Mouse (Mus musculus): ENCODE measurements around the gene Mn1. TPM values are rescaled to one million over a fixed set of nuclear protein-coding genes. Genes with fewer than 3 reads are reported as not detected.

Gene Mn1
- polyA plus RNA-seq, 1 experiment from 2014 or later: 36.3 TPM

DNA sequence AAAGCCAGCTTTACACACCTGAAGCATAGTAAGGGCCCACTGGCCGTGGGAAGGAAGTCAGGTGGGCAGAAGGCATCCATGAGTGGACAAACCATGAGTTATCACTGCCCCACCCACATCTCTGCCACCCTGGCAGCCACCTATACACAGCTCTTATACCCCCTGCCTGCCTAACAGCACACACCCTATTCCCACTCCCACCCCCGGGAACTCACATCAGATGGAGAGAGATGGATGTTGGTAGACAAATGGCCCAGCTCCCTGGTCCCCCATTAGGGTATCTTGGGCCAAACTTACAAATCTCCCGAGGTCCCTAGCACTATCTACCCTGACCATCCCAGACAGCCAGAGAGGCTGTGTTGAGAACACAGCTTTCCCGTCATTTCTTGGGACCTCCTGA, 17.9 kb upstream of the Mn1 start:
- Histone ChIP-seq H3K27me3 (ENCODE audit: control insufficient read depth, insufficient read depth, low read length) (no peaks in the 10 kb centered on the region), H3K36me3 (replicated peaks; ENCODE audit: control insufficient read depth, insufficient read depth, low read depth, low read length) (no peaks in the 10 kb centered on the region), H3K4me3 (ENCODE audit: low read depth, low read length) (no peak overlapping the region), H3K9me3 (replicated peaks; ENCODE audit: control insufficient read depth, low read length) (no peaks in the 10 kb centered on the region), H3K9ac (replicated peaks; ENCODE audit: low read length) (no peak overlapping the region), H3K4me1 (ENCODE audit: control insufficient read depth, insufficient read depth, low read length) (peaks cover 21% of the 10 kb centered on the region), H3K4me2 (ENCODE audit: low read depth, low read length) (no peak overlapping the region), H3K27ac (replicated peaks; ENCODE audit: low read depth, low read length) (no peak overlapping the region)
- 74% methylated on average over 4 of the region's 4 CpGs for WGBS
- DNase-seq (ENCODE audit: low spot score) (no peak), ATAC-seq (replicated peaks; ENCODE audit: insufficient number of reproducible peaks, low FRiP score, low TSS enrichment, low read depth) (no peak)

DNA sequence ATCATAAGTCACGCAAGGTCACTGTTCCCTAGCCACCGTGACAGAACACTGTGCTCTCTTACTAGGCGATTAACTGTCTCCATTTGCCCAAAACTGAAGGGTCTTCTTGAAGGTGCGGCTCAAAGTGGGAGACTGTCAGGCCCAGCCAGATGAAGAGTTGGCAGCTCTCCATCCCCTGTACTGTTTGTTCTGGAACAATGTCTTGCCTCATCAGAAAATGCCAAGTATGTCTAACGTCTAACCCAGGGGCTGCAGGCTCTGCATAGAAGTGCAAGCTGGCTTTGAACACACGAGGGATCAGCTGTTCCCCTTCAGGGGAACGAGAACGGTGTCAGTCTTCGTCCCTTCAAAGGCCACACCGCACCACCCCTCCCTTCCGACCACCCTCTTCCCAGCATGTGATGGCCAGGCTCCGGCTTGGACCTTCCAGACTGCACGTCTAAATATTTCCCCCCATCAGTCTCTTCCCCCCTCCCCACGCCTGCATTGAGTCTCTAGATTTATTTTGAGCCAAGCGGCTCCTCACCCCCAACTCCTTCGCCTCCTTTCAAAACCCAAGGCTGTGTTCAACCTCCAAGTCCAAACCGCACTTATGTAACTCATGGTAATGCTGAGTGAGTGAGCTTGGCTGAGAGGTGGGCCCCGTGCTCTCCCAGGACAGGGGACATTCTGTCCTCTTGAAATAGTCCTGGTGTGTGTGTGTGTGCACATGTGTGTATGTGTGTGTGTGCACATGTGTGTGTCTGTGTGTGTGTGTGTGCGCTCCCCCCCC, 15.1 kb upstream of the Mn1 start:
- Histone ChIP-seq H3K4me1 (ENCODE audit: control insufficient read depth, insufficient read depth, low read length) (peaks cover 3% of the 10 kb centered on the region; the same call in 1 of the 2 replicates), H3K36me3 (replicated peaks; ENCODE audit: control insufficient read depth, insufficient read depth, low read depth, low read length) (no peaks in the 10 kb centered on the region), H3K27me3 (ENCODE audit: control insufficient read depth, insufficient read depth, low read length) (no peaks in the 10 kb centered on the region), H3K27ac (replicated peaks; ENCODE audit: low read depth, low read length) (no peak overlapping the region), H3K9me3 (replicated peaks; ENCODE audit: control insufficient read depth, low read length) (no peaks in the 10 kb centered on the region), H3K4me3 (ENCODE audit: low read depth, low read length) (no peak overlapping the region), H3K4me2 (ENCODE audit: low read depth, low read length) (no peak overlapping the region), H3K9ac (replicated peaks; ENCODE audit: low read length) (no peak overlapping the region)
- ATAC-seq (replicated peaks; ENCODE audit: insufficient number of reproducible peaks, low FRiP score, low TSS enrichment, low read depth): no peak
- no peak for DNase-seq (ENCODE audit: low spot score)
- WGBS: 78% methylated on average over 19 of the region's 19 CpGs

DNA sequence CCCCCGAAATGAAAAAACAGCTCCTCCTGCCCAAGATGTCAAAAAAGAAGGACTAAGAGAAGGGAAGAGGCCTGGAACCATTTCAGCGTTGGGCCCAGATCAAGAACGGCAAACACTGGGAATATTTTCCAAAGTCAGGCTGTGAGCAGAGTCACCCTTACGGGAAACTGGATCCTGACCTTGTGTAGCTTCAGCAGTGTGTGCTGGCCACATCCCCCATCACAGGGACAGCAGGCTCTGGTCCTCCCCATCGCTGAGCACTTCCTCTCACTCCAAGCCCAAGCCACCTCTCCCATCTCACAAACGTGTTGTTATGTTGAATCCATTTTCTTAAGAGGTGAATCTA, 14.5 kb upstream of the Mn1 start:
- no peak for DNase-seq (ENCODE audit: low spot score)
- peaks cover 3% of the 10 kb centered on the region; the same call in 1 of the 2 replicates for H3K4me1 ChIP-seq (ENCODE audit: control insufficient read depth, insufficient read depth, low read length)
- H3K9me3 ChIP-seq (replicated peaks; ENCODE audit: control insufficient read depth, low read length): no peaks in the 10 kb centered on the region
- 89% methylated on average over 6 of the region's 6 CpGs for WGBS
- H3K36me3 ChIP-seq (replicated peaks; ENCODE audit: control insufficient read depth, insufficient read depth, low read depth, low read length): no peaks in the 10 kb centered on the region
- H3K27me3 ChIP-seq (ENCODE audit: control insufficient read depth, insufficient read depth, low read length): no peaks in the 10 kb centered on the region
- no peak overlapping the region for H3K27ac ChIP-seq (replicated peaks; ENCODE audit: low read depth, low read length)
- no peak overlapping the region for H3K4me3 ChIP-seq (ENCODE audit: low read depth, low read length)
- H3K4me2 ChIP-seq (ENCODE audit: low read depth, low read length): no peak overlapping the region
- ATAC-seq (replicated peaks; ENCODE audit: insufficient number of reproducible peaks, low FRiP score, low TSS enrichment, low read depth): no peak
- H3K9ac ChIP-seq (replicated peaks; ENCODE audit: low read length): no peak overlapping the region

DNA sequence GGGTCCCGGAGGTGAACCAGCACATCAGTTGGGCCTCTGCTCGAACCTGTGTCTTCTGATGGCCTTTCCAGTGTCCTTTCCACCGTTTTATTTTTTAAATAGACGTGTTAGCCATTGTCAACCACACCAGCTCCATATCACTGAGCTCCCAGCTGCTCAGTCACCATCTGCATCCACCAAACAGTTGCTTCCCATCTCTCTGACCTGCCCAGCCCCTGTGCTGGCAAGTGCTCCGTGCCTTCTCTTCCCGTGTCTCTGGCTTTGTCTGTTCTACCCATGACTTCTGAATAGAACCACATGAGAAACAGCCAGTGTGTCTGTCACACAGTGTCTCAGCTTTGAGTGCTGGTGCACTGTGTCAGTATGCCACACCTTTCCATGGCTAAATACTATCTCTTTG, 12.4 kb upstream of the Mn1 start:
- ATAC-seq (replicated peaks; ENCODE audit: insufficient number of reproducible peaks, low FRiP score, low TSS enrichment, low read depth) (no peak), DNase-seq (ENCODE audit: low spot score) (no peak)
- H3K4me3 ChIP-seq (ENCODE audit: low read depth, low read length): no peak overlapping the region
- H3K36me3 ChIP-seq (replicated peaks; ENCODE audit: control insufficient read depth, insufficient read depth, low read depth, low read length): no peaks in the 10 kb centered on the region
- no peaks in the 10 kb centered on the region for H3K9me3 ChIP-seq (replicated peaks; ENCODE audit: control insufficient read depth, low read length)
- no peak overlapping the region for H3K9ac ChIP-seq (replicated peaks; ENCODE audit: low read length)
- no peak overlapping the region for H3K4me2 ChIP-seq (ENCODE audit: low read depth, low read length)
- H3K27me3 ChIP-seq (ENCODE audit: control insufficient read depth, insufficient read depth, low read length): no peaks in the 10 kb centered on the region
- WGBS: 85% methylated on average over 6 of the region's 6 CpGs
- peaks cover 13% of the 10 kb centered on the region for H3K4me1 ChIP-seq (ENCODE audit: control insufficient read depth, insufficient read depth, low read length)
- H3K27ac ChIP-seq (replicated peaks; ENCODE audit: low read depth, low read length): no peak overlapping the region

DNA sequence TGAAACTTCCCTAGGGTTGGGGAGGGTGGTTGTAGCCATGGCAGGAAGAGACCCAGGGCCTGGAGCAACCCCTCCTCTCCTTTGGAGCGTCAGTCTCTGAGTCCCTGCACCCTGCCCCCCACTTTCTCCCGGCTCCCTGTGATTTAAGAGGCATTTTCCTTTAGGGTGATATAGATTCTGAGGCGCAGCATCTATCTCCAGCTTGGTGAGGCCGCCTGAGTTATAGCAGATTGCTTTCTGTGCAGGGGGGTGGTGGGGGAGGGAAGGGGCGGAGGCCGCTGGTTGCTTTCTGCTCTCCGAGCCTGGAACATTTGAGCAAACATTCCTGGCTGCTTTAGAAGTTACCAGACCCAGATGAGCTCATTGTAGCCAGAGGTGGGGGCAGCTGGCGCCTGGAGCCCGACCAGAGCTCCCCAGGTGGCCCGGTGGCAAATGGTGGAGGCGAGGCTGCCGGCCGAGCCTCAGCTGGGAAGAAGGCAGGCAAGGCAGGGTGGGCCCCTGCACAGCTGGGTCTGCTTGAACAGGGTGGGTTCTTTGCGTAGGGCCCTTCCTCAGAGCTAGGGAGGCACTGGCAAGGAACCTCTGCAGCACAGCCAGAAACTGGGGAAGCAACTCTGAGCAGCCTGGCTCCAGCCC, 8.6 kb upstream of the Mn1 start:
- H3K4me2 ChIP-seq (ENCODE audit: low read depth, low read length): peak overlapping the region; percentile 13; the same call in 1 of the 2 replicates
- H3K9ac ChIP-seq (replicated peaks; ENCODE audit: low read length): peak overlapping the region; percentile 25
- peak; percentile 69 for DNase-seq (ENCODE audit: low spot score)
- no peaks in the 10 kb centered on the region for H3K36me3 ChIP-seq (replicated peaks; ENCODE audit: control insufficient read depth, insufficient read depth, low read depth, low read length)
- H3K27ac ChIP-seq (replicated peaks; ENCODE audit: low read depth, low read length): peak overlapping the region; percentile 67
- WGBS: 7% methylated on average over 14 of the region's 14 CpGs
- no peaks in the 10 kb centered on the region for H3K27me3 ChIP-seq (ENCODE audit: control insufficient read depth, insufficient read depth, low read length)
- no peaks in the 10 kb centered on the region for H3K9me3 ChIP-seq (replicated peaks; ENCODE audit: control insufficient read depth, low read length)
- ATAC-seq (replicated peaks; ENCODE audit: insufficient number of reproducible peaks, low FRiP score, low TSS enrichment, low read depth): peak; percentile 64
- H3K4me3 ChIP-seq (ENCODE audit: low read depth, low read length): no peak overlapping the region
- peaks cover 13% of the 10 kb centered on the region for H3K4me1 ChIP-seq (ENCODE audit: control insufficient read depth, insufficient read depth, low read length)

DNA sequence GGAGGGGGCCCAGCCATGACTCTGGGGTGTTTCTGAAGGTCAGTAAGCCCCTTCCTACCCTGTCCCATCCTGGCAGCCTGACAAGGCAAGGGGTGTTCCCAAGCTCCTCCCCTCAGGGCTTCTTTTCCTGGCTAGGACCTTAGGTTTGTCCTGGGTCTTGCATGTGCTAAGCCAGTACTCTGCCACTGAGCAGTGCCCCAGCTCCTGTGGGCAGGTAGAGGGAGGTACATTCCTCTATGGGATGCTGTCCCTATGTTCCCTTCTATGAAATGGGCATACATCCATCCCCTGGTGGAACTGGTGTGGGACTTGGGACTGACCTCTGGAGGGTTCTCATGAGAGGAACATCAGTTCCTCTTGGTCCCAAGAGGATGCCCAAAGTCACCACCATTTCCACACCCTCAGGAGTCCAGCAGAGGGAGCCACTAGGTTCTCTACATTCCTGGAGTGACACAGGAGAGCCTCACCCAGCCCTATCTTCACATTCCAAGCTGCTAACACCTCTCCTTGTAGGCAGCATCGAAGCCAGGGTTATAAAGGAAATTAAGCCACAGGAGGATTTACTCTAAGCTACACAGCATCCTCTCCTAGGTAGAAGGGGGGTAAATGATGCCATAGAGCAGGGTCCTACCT, 7.6 kb upstream of the Mn1 start:
- peak; percentile 62 for DNase-seq (ENCODE audit: low spot score)
- no peak overlapping the region for H3K4me3 ChIP-seq (ENCODE audit: low read depth, low read length)
- no peak; the same call in 1 of the 2 replicates for ATAC-seq (replicated peaks; ENCODE audit: insufficient number of reproducible peaks, low FRiP score, low TSS enrichment, low read depth)
- no peak overlapping the region; the same call in 1 of the 2 replicates for H3K27ac ChIP-seq (replicated peaks; ENCODE audit: low read depth, low read length)
- H3K4me1 ChIP-seq (ENCODE audit: control insufficient read depth, insufficient read depth, low read length): peaks cover 13% of the 10 kb centered on the region
- no peak overlapping the region for H3K4me2 ChIP-seq (ENCODE audit: low read depth, low read length)
- no peak overlapping the region for H3K9ac ChIP-seq (replicated peaks; ENCODE audit: low read length)
- no peaks in the 10 kb centered on the region for H3K9me3 ChIP-seq (replicated peaks; ENCODE audit: control insufficient read depth, low read length)
- no peaks in the 10 kb centered on the region for H3K27me3 ChIP-seq (ENCODE audit: control insufficient read depth, insufficient read depth, low read length)
- WGBS: 38% methylated on average over 1 of the region's 1 CpGs
- H3K36me3 ChIP-seq (replicated peaks; ENCODE audit: control insufficient read depth, insufficient read depth, low read depth, low read length): no peaks in the 10 kb centered on the region

DNA sequence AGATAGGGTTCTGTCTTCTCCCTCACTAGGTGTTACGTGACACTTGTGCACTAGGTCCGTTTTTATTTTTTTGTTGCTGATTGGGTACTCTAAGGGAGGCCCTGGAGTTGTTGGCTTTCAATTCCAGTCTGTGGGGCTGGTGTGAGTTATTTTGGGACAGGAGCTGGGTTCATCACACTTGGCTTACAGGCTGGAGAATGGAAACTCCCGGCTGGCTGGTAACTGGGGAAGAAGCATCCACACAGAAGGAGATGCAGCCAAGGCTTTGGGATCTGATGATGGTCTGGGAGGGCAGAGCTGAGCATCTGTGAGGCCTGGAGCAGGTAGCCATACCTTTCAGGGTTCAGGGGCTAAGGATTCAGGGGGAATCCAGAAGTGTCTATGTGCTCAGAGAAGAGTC, 6.5 kb upstream of the Mn1 start:
- H3K4me1 ChIP-seq (ENCODE audit: control insufficient read depth, insufficient read depth, low read length): peaks cover 13% of the 10 kb centered on the region
- no peak overlapping the region for H3K27ac ChIP-seq (replicated peaks; ENCODE audit: low read depth, low read length)
- no peak overlapping the region for H3K4me2 ChIP-seq (ENCODE audit: low read depth, low read length)
- no peak for DNase-seq (ENCODE audit: low spot score)
- 73% methylated on average over 3 of the region's 3 CpGs for WGBS
- H3K9me3 ChIP-seq (replicated peaks; ENCODE audit: control insufficient read depth, low read length): no peaks in the 10 kb centered on the region
- no peak for ATAC-seq (replicated peaks; ENCODE audit: insufficient number of reproducible peaks, low FRiP score, low TSS enrichment, low read depth)
- H3K36me3 ChIP-seq (replicated peaks; ENCODE audit: control insufficient read depth, insufficient read depth, low read depth, low read length): no peaks in the 10 kb centered on the region
- H3K27me3 ChIP-seq (ENCODE audit: control insufficient read depth, insufficient read depth, low read length): no peaks in the 10 kb centered on the region
- H3K4me3 ChIP-seq (ENCODE audit: low read depth, low read length): no peak overlapping the region
- no peak overlapping the region for H3K9ac ChIP-seq (replicated peaks; ENCODE audit: low read length)

DNA sequence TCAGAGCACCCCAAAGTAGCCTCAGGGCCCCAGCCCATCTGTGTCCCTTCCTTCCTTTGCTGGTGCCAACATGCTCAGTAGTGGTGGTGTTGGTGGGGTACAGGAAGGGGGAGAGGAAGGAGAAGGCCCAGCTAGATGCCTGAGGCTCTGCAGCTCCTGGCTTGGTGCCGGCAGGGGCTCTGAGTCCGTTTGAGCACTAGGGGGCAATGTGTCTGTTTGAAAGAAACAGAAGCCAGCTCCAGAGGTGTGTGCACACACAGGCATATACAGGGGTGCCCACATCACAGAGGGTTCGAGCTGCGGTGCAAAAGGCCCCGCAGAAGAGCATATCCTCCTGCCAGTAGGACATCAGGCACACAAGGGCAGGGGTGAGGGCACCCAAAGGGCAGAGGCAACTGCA, 3.0 kb upstream of the Mn1 start:
- WGBS: 1% methylated on average over 5 of the region's 5 CpGs
- H3K4me1 ChIP-seq (ENCODE audit: control insufficient read depth, insufficient read depth, low read length): peaks cover 6% of the 10 kb centered on the region
- no peaks in the 10 kb centered on the region for H3K9me3 ChIP-seq (replicated peaks; ENCODE audit: control insufficient read depth, low read length)
- no peaks in the 10 kb centered on the region; the same call in 1 of the 2 replicates for H3K27me3 ChIP-seq (ENCODE audit: control insufficient read depth, insufficient read depth, low read length)
- peak; percentile 34; the same call in 1 of the 2 replicates for ATAC-seq (replicated peaks; ENCODE audit: insufficient number of reproducible peaks, low FRiP score, low TSS enrichment, low read depth)
- H3K36me3 ChIP-seq (replicated peaks; ENCODE audit: control insufficient read depth, insufficient read depth, low read depth, low read length): no peaks in the 10 kb centered on the region
- no peak overlapping the region for H3K4me3 ChIP-seq (ENCODE audit: low read depth, low read length)
- peak; percentile 90 for DNase-seq (ENCODE audit: low spot score)
- no peak overlapping the region for H3K27ac ChIP-seq (replicated peaks; ENCODE audit: low read depth, low read length)
- no peak overlapping the region for H3K9ac ChIP-seq (replicated peaks; ENCODE audit: low read length)
- no peak overlapping the region; the same call in 1 of the 2 replicates for H3K4me2 ChIP-seq (ENCODE audit: low read depth, low read length)

All from embryonic facial prominence, embryonic 11.5 days (tissue).